Mouse (Mus musculus) regulatory T cell (primary cell): ENCODE results near the gene Ripk1.

Experiments
- in situ Hi-C: fragments of 300-600 bp; cut with MboI, MseI; formaldehyde crosslinking; loops from one replicate; pipeline ENCODE4 v1.15.1; 2025; ENCODE audit warnings: high pct_unique_total_duplicates

The Ripk1 gene

DNA sequence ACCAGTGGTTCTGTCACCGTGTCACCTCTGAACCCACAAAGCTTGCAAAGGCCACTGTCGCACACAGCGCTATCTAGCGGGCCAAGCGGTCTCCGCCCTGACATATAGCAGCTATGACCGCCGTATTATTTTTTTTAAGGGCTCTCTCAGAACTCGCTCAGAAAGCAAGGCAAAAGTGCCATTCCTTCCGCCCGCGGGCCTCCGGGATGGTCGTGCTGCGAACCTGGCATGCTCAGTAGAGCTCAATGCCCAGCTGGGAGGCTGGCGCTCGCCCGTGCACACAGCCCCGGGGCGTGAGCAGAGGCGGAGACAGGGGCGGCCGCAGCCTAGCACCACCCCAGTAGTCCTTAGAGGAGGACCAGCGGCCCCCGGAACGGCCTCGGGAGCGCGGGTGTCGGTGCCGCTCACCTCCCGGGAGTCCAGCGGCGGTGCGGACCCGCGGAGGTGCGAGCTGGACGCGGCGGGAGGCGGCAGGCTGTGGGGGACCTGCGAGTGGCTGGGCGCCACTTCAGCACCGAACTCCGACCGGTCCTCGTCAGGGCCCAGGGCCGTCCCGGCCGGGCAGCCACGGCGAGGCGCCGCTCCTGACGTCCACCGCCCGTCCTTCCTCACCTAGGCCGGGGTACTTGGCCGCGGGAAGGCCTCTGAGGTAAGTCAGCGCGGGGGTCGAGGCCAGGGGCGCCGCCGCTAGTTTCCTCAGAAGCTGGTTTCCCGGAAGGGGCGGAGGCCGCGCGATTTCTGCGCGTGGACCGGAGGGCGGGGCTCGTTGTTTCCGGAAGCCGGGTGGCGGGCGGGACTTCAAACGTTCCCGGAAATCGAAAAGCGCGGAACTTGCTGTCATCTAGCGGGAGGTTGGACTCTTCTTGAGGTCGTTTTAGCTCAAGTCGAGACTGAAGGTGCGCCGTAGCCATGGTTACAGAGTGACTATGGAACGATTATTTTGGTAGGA is at the start of gene Ripk1, which contains the start of gene Serpinb6a:
TSS of gene Ripk1 (plus strand) at position 306 of the 949 bp plus-strand sequence.
TSS of gene Serpinb6a (minus strand) at position 737 of the 949 bp plus-strand sequence.
- in situ Hi-C loops: loop anchor here (10.0 kb wide), 1 partner anchor 1742 kb away; no protein-coding TSS in a partner anchor

DNA sequence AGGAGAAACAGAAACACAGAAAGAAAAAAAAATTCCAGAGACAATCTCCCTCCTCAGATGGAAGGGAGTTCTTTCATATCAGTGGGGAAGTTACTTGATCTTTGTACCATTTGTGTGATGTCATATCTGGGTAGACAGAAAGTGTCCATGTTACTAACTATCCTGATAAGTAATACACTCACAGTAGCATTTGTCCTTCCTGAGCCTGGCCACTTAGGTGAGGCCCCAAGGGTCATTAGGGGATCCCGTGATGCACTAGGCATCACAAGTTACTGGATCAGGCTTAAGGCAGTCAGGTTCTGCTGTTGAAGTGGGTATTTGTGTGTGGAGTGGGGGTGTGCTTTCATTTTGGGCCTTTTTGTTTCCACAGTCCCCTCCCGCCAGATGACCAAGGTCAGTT is 49.2 kb upstream of the Ripk1 start:
- in situ Hi-C loops: no loop called here

DNA sequence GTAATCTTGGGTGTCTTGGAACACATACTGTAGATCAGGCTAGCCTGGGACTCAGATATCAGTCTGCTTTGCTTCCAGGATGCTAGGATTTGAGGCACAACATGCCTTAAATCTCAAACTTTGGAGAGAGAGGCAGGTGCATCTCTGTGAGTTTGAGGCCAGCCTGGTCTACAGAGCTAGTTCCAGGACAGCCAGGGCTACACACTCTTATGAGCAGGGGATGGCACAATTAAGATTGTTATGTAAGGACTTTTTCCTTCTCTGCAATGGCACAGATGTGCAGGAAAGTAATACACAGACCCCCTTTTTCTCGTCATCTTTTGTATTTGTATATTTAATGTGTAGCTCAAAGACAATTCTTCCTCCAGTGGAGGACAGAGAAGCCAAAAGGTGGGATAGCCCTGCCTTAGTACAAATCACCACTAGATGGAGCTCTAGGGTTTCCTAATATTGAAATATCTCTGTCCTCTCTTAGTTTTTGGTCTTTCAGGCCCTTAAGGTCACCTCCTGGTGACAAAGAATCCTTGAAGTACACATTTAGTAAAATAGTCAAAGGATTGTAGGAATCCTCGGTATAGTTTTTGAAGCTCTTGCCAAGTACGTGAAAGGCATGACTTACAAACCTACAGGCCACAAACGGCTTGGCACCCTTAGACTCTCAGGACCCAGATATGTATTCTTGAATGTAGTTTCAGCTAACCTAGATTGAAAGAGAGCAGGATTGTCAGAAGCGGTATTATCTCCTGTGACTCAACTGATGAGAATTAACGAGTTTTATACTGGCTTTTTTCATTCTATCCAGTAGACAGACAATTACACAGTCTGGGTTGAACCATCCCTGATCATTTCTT is 45.4 kb upstream of the Ripk1 start:
- in situ Hi-C loops: loop anchor here (5.0 kb wide), 1 partner anchor 201 kb away; no protein-coding TSS in a partner anchor

DNA sequence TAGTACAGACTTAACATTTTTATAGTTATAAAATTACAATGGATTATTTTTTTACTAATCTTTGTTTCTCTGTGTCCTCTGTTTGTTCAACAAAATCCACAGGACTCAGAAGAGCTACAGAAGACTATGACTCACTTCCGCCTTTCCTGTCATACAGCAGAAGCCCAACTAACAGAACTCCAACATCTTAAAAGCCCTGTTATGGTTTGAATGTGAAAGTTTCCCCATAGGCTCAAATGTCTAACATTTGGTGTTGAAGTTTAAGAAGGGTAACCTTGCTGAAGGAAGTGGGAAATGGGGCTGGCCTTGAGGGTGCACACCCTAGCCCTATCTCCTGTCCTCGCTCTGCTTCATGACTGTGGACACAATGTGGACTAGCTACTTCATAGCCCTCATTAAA is 42.4 kb upstream of the Ripk1 start:
- in situ Hi-C loops: loop anchor here (5.0 kb wide), 2 partner anchors 38 to 198 kb away; no protein-coding TSS in a partner anchor

DNA sequence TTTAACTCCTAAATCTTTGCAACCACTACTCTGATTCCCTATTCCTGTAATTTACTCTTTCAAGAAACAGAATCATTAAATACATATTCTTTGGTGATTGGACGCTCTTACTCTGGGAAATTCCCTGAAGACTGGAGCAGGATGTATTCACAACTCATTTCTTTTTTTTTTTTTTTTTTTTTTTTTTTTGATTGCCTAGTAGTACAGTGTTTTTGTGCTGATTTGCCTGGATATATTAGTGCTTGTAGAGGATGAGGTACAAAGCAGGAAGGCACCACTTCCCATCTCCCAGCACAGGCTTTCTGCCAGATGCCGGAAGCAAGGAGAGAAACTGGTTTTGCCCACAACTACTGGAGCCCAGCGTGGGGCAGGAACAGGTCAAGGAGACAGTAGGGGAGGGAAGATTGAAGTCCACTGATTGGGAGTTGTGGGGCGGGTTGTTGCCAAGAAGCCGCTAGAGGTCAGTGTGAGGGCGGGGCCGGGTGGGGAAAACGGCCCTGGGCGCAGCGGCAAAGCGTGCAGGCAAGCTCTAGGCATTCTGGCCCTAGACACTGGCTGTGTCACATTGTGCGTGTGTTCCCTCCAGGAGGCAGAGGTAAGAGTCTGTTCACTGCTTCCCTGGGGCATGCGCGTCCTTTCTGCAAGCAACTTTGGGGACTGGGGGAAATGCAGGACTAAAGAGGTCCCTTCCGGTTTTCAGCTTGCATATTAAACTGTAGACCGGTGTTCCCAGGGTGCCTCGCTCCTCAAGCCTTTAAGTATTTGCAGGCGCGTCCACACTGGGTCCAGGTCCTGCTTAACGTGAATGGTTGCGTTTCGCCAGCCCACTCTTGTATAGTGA is 37.7 kb upstream of the Ripk1 start, which contains the start of gene Nqo2:
TSS of gene Nqo2 (plus strand) at position 482 of the 841 bp plus-strand sequence.
- in situ Hi-C loops: loop anchor here (5.0 kb wide), 1 partner anchor 33 kb away; no protein-coding TSS in a partner anchor

DNA sequence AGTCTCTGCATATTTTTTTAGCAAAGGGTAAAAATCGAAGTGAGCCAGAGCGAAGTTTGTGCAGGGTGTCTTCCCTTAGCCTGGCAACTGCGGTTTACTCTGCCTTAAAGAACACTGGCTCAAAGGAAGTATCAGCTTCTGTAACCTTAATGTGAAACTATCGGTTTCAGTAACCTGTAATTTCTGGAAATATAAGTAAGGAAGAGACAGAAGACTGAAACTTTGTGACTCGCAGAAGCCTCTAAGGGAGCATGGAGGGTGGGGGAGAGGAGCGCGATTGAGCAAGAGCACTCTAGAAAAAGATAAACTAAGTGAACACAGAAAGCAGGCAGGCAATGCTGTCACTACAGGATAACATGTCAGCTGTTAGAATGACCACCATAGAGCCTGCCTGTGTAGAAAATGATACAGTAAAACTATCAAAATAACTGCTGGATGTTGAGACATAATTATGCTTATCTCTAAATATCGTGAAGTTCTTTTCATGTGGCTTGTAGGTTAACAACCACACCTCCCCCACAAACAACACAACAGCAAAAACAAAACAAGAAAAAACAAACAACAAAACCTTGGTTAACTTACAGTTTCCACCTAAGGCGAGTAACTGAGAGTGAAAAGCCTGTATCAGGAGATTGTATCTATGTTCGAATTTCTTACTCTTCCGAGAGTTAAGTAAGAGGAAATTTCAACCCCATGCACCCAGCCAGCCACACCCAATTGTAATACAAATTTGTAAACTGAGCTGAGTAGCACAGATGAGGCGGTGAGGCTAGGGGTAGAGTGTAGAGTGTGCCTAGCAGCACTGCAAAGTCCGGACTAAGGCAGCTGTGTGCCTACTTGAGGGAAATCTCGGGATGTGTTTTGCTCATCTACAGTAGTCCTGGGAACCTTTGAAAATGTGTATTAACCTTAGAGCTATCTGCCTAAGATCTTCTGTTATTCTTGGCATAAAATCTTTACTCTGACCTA is 36.8 kb upstream of the Ripk1 start:
- in situ Hi-C loops: no loop called here

DNA sequence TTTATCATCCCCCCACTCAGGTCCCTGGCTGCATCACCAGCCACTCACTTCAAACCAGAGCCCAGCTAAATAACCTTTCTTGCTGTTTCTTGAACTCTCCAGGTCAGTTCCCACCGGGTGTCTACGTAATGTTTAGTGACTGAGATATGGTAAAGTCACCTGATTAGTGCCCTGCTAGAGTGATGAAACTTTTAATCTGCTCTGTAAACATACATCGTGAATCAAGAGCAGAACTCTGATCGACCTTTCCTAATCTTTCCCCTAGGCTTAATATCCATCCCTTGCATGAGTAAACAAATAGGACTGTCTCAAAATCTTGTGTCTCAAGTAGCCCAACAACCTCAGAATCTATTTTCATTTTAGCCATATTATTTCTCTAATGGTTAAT is 36.1 kb upstream of the Ripk1 start:
- in situ Hi-C loops: no loop called here

DNA sequence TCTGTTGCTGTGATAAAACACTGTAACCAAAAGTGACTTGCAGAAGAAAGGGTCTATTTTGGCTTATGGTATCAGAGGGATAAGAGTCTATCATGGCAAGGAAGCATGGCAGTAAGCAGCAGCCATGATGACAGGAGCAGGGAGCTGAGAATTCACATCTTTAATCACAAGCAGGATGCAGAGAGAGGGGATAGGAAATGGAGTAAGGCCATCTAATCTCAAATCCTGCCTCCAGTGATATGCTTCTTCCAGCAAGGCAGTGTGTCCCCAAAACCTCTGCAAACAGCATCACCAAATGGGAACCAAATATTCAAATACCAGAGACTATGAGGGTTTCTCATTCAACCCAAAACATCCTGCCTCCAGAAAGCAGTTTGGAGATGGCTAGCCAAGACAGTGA is 35.6 kb upstream of the Ripk1 start:
- in situ Hi-C loops: no loop called here

DNA sequence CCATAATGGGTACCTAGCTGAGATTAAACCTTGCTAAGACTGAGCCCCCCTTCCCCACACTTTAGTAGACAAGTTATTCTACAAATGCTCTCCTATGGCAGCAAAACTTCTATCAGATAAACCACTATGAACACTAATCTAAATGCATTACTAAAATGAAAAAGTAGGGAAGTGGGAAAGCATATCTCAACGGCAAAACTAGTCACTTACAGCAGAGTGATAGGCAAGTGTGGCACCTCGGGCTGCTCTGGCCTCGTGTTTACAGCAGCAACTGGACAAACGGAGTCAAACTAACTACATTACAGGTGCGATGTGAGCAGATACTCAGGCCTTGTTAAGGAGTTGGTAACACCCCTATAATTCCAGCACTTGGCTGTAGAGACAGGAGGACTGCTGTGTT is 12.5 kb upstream of the Ripk1 start:
- in situ Hi-C loops: no loop called here

DNA sequence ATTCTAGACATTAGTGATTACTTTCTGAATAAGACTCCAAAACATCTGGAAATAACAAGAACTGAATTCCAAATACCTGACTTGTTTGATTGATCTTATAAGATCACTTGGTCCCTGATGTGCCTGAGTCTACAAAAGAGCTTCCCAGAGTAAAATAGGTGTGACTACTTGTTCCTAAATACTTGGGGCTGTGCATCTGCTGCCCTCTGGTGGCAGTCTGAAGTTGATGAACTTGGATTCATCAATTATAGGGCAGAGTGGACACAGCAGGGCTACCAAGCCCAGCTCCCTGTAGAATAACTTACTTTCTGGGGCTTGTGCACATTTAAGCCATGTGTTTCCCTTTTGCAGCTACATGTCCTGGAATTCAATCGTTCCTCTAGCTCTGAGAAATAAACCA is 7.0 kb upstream of the Ripk1 start:
- in situ Hi-C loops: loop anchor here (5.0 kb wide), 1 partner anchor 33 kb away; the partner anchor contains the start of gene Nqo2

DNA sequence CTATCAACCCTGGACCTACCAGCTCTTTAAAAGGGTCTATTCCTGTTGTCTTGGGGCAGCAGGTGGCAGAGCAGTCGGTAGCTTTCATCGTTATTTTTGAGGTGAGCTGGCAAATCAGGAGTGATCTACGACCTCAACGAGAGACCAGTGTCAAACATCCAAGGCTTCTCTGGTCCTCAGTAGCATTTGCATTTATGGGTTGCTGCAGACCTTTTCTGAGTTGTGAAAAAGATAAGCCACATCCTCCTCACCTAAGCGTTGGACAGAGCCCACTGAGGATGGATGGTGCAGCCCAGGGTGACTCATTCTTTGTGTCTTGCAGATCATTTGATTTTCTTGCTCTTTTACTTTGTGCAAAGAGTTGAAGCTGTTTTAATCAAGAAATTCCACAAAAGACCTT is 895 bp downstream of the Ripk1 start:
- in situ Hi-C loops: loop anchor here (10.0 kb wide), 1 partner anchor 1742 kb away; no protein-coding TSS in a partner anchor

DNA sequence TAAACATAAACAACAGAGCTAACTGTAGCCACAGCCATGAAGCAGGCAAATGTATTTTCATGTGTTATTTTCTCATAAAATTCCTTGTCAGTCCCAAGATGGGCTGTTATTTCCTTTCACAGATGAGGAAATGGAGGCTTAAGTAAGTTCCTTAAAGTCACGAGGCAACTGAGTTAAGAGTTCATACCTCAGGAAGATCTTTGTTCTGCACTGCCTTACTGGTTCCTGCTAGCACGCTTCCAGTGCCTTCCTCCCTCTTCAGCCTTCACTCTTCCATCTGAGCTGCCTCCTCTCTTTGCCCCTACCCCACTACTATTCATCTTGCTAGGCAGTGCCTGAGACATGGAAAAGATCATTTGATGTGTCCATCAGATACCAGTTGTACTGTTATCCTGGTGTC is 5.1 kb downstream of the Ripk1 start:
- in situ Hi-C loops: loop anchor here (10.0 kb wide), 1 partner anchor 1738 kb away; no protein-coding TSS in a partner anchor

DNA sequence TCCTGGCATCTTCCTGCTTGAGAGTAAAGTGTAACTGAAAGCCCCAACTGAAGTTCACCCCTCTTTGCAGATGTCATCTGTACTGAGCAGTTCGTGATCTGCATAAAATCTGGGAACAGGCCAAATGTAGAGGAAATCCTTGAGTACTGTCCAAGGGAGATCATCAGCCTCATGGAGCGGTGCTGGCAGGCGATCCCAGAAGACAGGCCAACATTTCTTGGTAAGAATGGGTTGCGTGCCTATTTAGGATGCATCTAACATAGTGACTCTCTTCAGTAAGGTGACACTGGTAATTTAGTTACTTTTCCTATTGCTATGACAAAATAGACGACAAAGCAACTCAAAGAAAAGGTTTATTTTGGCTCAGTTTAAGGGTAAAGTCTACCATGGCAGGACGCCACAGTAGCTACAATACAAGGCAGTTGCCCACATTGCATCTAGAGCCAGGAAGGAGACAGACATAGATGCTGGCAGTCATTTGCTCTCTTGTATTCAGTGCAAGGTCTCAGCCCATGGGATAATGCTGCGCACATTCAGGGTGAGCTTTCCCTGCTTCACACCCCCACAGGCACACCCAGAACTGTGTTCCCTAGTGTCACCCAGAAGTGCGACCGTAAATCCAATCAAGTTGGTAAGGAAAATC is 14.9 kb downstream of the Ripk1 start:
- in situ Hi-C loops: no loop called here

DNA sequence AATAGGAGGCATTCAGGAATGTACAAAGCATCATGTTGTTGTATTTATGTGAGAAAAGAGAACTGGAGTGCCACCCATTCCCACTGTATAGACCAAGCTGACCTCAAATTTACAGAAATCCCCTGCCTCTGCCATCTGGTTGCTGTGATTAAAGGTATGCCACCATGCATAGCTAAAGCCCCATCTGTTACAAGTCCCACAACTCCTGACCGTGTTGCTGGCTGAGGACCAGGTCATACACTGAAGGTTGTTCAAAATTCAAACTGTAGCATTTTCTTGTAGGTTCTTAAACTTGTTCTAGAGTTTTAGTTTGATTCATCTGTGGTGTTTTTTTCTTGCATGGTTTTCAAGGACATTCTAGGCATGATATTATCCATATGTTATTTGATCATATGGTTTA is 16.4 kb downstream of the Ripk1 start:
- in situ Hi-C loops: no loop called here

DNA sequence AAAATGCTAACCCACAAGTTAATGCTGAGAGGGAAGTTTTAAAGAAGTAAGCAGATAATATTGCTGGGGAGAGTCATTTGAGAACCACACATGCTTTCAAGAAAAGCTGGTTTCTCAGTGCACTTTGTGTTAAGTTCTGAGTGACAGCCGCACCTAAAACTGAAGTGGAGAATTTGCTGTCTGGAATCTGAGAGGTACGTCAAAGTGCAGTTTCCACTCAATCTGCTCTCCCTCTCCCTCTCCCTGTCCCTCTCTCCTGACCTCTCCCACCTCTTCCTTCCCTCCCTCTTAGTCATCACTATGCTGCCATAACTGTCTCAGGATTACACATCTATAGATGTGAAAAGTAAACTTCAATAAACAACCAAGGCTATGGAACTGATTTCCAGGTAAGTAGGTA is 19.8 kb downstream of the Ripk1 start:
- in situ Hi-C loops: no loop called here

DNA sequence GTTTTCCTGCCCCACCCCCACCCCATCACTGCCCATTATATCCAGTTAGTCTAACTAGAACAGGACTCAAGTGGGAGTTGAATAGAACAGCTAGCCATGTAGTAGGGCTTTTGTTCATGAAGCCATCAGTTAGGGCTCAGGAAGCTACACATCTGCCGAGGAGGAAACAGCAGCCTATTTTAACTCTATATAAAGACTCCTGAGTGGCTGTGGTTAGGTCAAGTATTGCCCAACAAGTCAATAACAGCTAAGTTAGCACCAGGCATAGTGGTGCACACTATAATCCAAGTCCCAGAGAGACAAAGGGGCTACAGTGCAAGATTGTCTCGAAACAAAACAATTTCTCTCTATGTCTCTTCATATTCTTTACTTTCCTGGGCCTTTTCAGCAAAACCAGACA is 29.9 kb downstream of the Ripk1 start:
- in situ Hi-C loops: no loop called here

DNA sequence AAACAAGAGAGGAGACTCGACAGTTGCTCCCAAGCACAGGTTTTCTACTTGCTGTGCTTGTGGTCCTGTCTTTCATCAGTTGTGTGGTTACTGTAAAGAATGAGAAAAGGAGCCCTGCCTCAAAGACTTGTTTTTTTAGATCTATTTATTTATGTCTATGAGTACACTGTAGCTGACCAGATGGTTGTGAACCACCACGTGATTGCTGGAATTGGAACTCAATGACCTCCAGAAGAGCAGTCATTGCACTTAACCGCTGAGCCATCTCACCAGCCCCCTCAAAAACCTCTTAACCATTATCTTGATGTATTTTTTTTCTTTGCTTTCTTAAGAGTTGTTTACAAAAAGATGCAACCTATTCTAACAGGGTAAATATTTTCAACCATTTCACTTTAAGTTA is 33.3 kb downstream of the Ripk1 start:
- in situ Hi-C loops: no loop called here

DNA sequence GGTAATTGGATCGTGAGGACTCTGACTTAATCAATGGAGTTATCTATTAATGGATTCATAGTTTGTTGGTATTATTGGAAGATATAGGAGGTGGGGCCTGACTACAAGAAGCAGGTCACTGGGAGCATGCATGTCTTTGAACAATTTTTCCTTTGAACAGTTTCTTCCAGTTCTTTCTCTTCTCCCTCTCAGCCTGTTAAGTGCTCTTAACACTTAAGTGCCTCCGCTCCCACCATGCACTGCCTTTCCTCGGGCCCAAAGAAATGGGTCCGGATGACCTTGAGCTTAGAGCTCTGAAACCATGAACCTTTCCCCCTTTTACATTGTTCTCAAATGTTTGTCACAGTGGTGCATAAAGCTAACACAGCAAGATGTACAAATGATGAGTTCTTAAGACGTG is 34.6 kb downstream of the Ripk1 start:
- in situ Hi-C loops: no loop called here
